Mouse (Mus musculus) Patski (cell line): ENCODE results near the gene Oscar. TPM values are rescaled to one million over a fixed set of nuclear protein-coding genes. Genes with fewer than 3 reads are reported as not detected.
A peak's percentile ranks its signal among the peaks of the same experiment; 100 is the strongest.
"Not testable (repeated sequence)": the region's sequence is repeated elsewhere in the genome, so short reads cannot be mapped to it uniquely, and the experiment has no call there.

Source experiments
- ATAC-seq: fragments of 100-300 bp; one replicate; pipeline ENCODE4 v1.8.0; 2021
- CTCF ChIA-PET: fragments of 350-600 bp; sonication (Branson Sonifier 250); formaldehyde crosslinking; loops from one replicate; lab custom pipeline; 2022; ENCODE audit warnings: inconsistent platforms; lab: Charles Lee
- POLR2A ChIA-PET: fragments of 350-600 bp; sonication (Branson Sonifier 250); formaldehyde crosslinking; loops from one replicate; lab custom pipeline; 2022; ENCODE audit warnings: antibody characterized with exemption, inconsistent platforms; lab: Charles Lee
- DNase-seq: peaks from one replicate; pipeline ENCODE4 v3.0.0-alpha.2; 2011; ENCODE audit warnings: low read depth, low spot score
- H3K27me3 ChIP-seq: fragments of 371-371 bp; one replicate; pipeline ENCODE4 v1.5.1; 2021
- CTCF ChIP-seq: fragments of 100-300 bp; IDR thresholded peaks from one replicate; pipeline ENCODE4 v1.5.1; 2021
- in situ Hi-C: fragments of 300-500 bp; cut with MboI; formaldehyde crosslinking; loops from 3 replicates; pipeline ENCODE4 v1.11.1; 2018; ENCODE audit warnings: low pct_unique_long_range_greater_than_20kb, mixed read lengths
- polyA plus RNA-seq: library from polyadenylated mRNA; unstranded; gene quantifications from one replicate; pipeline ENCODE4 v1.2.3, GENCODE M21; 2021

The Oscar gene
- polyA plus RNA-seq, 1 experiment from 2014 or later: 0.09 TPM

DNA sequence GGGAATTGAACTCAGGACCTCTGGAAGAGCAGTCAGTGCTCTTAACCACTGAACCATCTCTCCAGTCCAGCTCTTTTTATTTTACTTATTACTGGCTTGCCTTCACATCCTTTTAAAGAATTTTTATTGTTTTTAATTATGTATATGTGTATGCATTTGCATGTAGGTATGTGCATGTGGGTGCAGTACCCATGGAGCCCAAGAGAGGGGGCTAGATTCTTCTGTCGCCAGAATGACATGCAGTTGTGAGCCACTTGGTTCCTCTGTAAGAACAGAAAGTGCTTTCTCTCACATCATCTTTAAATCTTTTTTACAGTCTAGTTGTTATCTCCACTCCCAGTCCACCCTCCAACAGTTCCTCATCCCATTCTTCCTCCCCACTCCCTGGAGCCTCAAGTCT, 24.4 kb downstream of the Oscar start:
- CTCF ChIA-PET: no interaction called here
- POLR2A ChIA-PET: no interaction called here
- H3K27me3 ChIP-seq: no peaks in the 10 kb centered on the region
- TF ChIP-seq CTCF: peak; percentile 31
- in situ Hi-C loops: no loop called here
- no peak for DNase-seq
- ATAC-seq: no peak

DNA sequence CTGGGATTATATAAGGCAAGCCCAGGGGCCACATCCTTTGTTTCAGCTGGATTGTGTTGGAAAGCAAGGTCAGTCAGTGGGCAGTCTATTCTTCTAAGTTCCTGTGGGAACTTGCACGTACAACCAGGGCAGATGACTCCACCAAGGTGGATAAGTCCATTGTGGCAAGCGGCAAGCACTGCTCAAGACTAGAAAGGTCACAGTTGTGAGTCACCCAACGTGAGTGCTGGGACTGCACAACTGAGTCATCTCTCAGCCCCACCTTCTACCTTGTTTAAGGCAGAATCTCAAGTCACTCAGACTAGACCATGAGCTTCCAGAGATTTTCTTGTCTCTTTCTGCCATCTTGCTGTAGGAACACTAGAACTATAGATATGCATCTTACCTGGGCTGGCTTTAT, 25.4 kb downstream of the Oscar start:
- H3K27me3 ChIP-seq: no peaks in the 10 kb centered on the region
- in situ Hi-C loops: no loop called here
- ATAC-seq (no peak), DNase-seq (no peak)
- CTCF ChIA-PET: no interaction called here
- TF ChIP-seq CTCF: no peak
- POLR2A ChIA-PET: no interaction called here

DNA sequence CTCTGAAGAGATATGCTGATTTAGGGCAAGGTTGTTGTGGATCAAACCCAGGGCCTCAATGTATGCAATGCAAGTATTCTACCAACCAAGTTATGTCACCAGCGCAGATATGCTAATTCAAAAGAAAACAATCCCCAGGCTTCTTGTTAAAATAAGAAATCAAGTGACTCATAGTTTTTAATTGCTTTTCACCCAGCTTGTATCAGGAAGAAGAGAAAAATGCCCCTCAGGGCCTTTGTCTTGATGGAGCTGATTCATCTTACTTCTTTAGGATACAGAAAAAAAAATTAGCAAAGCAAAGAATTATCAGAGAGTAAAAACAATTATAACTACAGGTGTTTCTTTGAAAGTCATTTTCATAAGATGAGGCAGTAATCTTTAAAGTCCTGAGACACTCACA, 28.7 kb downstream of the Oscar start:
- ChIA-PET CTCF (interaction anchor here (1.5 kb wide), 2 partner anchors 10 to 14 kb away, joined by 3 read pairs; no protein-coding TSS in a partner anchor), POLR2A (no interaction called here)
- in situ Hi-C loops: no loop called here
- peak; percentile 91 for ATAC-seq
- peak; percentile 20 for DNase-seq
- no peak for TF ChIP-seq CTCF
- H3K27me3 ChIP-seq: no peaks in the 10 kb centered on the region

DNA sequence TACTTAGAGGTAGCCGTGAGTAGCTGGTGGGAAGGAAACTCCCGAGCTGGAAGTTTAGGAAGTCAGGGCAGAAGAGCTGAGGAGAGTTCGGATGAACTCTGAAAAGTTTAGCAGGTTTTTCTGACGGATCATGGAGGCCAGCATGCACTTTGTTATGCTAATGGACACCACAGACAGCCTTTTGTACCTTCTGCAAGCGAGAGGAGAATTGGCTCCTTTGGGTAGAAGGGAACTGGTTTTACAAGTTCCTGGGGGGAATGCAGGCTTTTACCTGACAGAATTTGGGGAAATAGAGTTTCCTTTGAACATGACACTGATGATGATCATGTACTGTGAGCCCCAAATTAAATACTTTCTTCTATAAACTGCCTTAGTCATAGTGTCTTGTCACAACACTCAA, 29.7 kb downstream of the Oscar start:
- H3K27me3 ChIP-seq: no peaks in the 10 kb centered on the region
- POLR2A ChIA-PET: interaction anchor here (0.6 kb wide), 3 partner anchors 9 to 937 kb away, joined by 3 to 4 read pairs (median 3); partner anchors contain the start of gene Tnni3
- DNase-seq (no peak), ATAC-seq (no peak)
- CTCF ChIA-PET: interaction anchor here (1.4 to 1.5 kb wide), 3 partner anchors 11 to 18 kb away, joined by 3 read pairs; no protein-coding TSS in a partner anchor
- TF ChIP-seq CTCF: no peak
- in situ Hi-C loops: no loop called here

DNA sequence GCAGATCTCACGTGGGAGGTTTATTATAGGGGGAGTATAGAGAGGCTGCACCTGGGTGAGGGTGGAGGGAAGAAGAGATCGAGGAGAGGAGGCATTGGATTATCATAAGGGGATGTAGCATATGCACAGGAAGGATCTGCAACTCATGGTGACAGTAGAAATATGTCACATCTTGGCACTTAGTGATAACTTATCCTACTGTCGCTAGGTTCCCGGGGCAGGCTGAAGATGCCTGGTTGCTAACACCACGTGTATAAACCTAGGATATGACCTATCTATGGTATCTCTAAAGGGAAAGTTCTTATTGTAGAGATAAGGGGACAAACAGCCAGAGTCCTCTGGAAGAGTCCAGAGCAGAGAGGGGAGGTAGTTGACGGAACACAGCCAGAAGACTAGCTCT, 30.2 kb downstream of the Oscar start:
- H3K27me3 ChIP-seq: no peaks in the 10 kb centered on the region
- DNase-seq: no peak
- POLR2A ChIA-PET: interaction anchor here (0.6 kb wide), 1 partner anchor 125 kb away, joined by 4 read pairs; no protein-coding TSS in a partner anchor
- no peak for ATAC-seq
- CTCF ChIA-PET: interaction anchor here (1.4 kb wide), 1 partner anchor 18 kb away, joined by 3 read pairs; no protein-coding TSS in a partner anchor
- TF ChIP-seq CTCF: no peak
- in situ Hi-C loops: no loop called here

DNA sequence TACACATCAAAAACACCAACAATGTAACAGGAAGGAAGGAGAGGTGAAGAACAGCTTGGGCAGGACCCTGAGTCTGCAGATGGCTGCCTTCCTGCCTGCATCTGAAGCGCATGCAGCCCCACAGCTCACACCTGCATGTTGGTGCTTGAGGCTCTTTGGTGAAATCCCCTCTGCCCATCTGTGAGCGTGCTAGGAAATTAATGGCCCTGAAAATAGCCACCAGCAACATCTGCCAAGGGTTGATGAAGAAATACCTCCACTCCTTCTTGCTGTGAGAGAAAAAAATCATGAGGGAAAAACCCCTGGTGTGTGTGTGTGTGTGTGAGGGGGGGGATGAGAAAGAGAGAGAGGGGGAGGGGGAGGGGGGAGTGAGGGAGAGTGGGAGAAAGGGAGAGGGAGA, 35.9 kb downstream of the Oscar start:
- ChIA-PET POLR2A (no interaction called here), CTCF (interaction anchor here (0.9 kb wide), 1 partner anchor 113 kb away, joined by 4 read pairs; no protein-coding TSS in a partner anchor)
- no peaks in the 10 kb centered on the region for H3K27me3 ChIP-seq
- DNase-seq: peak; percentile 7
- in situ Hi-C loops: no loop called here
- no peak for TF ChIP-seq CTCF
- ATAC-seq: peak; percentile 17

DNA sequence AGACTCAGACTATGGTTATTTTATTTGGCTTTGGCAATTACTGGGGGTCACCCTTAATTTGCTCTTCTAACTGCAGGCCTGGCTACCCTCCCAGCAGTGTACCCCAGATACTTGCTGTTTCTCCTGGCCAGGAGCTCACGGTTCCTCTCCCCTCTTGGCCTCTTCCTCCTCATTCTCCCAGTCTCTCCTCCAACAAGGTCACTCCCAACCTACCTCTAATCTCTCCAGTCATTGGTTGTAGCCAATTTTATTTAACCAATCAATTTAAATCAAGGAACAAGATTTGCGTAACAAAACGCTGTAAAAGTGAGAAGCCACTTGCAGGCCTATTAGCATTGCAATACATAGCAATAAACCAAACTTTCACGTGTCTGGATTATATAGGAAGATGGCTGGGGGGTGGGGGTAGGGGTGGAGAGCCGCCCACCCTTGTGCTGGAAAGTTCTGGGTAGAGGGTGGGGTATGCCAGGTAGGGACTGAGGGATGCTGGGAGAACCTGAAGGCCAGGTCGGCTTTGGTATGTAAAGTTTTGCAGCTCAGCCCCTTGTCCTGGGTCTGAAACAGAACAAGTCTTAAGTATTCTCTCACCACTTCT, 36.9 kb downstream of the Oscar start:
- ChIA-PET CTCF (interaction anchor here (0.9 kb wide), 1 partner anchor 112 kb away, joined by 4 read pairs; no protein-coding TSS in a partner anchor), POLR2A (no interaction called here)
- ATAC-seq (no peak), DNase-seq (no peak)
- H3K27me3 ChIP-seq: no peaks in the 10 kb centered on the region
- TF ChIP-seq CTCF: no peak
- in situ Hi-C loops: no loop called here

DNA sequence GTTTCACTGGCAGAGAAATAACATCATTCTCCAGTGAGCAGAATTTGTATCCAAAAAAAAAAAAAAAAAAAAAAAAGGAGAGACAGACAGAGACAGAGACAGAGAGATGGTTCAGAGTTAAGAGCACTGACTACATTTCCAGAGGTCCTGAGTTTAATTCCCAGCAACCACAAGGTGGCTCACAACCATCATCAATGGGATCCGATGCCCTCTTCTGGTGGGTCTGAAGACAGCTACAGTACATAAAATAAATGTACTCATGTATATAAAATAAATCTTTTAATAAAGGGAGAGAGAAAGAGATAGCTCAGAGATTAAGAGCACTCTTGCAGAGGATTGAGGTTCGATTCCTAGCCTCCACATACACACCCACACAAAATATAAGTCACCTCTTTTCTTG, 37.8 kb downstream of the Oscar start:
- POLR2A ChIA-PET: no interaction called here
- H3K27me3 ChIP-seq: no peaks in the 10 kb centered on the region
- no peak for ATAC-seq
- TF ChIP-seq CTCF: peak; percentile 42
- DNase-seq: no peak
- CTCF ChIA-PET: no interaction called here
- in situ Hi-C loops: no loop called here

DNA sequence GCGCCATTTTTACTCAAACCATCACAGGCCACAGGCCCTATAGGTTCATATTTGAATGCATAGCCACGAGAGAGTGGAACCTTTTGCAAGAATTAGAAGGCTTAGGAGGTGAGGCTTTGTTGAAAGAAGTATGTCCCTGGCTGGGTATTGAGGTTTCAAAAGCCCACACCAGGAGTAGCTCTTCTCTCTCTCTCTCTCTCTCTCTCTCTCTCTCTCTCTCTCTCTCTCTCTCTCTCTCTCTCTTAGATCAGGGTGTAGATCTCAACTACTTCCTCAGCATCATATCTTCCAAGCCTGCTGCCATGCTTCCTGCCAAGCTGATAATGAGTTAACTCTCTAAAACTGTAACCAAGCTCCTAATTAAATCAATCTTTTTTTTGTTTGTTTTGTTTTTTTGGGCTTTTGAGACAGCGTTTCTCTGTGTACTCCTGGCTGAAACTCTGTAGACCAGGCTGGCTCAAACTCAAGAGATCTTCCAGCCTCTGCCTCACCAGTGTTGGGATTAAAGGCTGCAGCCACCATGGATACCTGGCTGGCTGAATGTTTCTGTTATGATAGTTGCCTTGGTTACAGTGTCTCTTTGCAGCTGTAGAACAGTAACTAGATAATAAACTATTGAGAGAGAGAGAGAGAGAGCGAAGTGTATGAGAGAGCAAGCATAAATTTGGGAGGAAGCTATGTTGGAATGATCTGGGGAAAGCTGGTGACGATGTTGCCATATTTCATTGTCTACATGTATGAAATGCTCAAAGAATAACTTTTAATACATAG, 39.4 kb downstream of the Oscar start:
- ATAC-seq (no peak), DNase-seq (no peak)
- in situ Hi-C loops: no loop called here
- POLR2A ChIA-PET: interaction anchor here (0.5 kb wide), 1 partner anchor 126 kb away, joined by 3 read pairs; no protein-coding TSS in a partner anchor
- CTCF ChIA-PET: interaction anchor here (1.3 kb wide), 1 partner anchor 278 kb away, joined by 3 read pairs; no protein-coding TSS in a partner anchor
- no peak for TF ChIP-seq CTCF
- H3K27me3 ChIP-seq: no peaks in the 10 kb centered on the region

DNA sequence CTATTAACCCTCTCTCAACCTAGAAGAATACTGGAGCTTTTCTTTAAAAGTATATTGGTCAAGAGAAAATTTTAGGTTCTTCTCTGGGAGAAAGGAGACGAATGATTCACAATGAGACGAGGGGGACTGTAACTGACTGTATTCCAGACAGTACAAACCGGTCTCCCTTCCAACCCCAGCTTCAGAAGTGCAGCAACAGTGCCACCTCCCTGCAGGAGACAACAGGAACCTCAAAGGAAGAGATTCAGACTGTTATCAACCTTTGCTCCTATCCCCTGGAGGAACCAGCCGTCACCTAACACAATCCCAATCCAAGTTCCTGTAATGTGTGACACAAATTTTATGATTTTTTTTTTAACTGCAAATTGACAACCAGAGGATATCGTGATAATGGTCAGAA, 41.7 kb downstream of the Oscar start:
- no peak for ATAC-seq
- in situ Hi-C loops: no loop called here
- POLR2A ChIA-PET: interaction anchor here (0.6 kb wide), 1 partner anchor 101 kb away, joined by 6 read pairs; no protein-coding TSS in a partner anchor
- TF ChIP-seq CTCF: peak; percentile 41
- DNase-seq: no peak
- CTCF ChIA-PET: no interaction called here
- peaks cover 3% of the 10 kb centered on the region for H3K27me3 ChIP-seq

DNA sequence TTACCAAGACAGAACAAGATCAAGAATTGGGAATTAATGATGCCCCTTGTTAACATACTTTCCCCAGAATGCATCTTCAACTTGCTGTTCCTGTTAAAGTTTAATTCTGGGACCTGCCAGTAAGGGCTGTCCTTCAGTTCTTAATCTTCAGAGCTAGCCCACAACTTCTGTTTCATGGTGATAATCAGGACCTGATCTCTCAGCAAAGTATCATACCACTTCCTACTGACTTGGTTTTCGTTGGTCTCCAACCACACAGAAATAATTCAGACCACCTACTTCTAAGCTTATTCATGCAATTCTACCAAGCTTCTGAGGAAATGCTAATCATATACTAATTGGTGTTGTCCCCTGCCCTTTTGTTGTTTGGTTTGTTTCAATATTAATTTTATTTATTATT, 44.1 kb downstream of the Oscar start:
- H3K27me3 ChIP-seq: peaks cover 3% of the 10 kb centered on the region
- POLR2A ChIA-PET: no interaction called here
- in situ Hi-C loops: no loop called here
- no peak for TF ChIP-seq CTCF
- CTCF ChIA-PET: no interaction called here
- DNase-seq: no peak
- ATAC-seq: no peak

DNA sequence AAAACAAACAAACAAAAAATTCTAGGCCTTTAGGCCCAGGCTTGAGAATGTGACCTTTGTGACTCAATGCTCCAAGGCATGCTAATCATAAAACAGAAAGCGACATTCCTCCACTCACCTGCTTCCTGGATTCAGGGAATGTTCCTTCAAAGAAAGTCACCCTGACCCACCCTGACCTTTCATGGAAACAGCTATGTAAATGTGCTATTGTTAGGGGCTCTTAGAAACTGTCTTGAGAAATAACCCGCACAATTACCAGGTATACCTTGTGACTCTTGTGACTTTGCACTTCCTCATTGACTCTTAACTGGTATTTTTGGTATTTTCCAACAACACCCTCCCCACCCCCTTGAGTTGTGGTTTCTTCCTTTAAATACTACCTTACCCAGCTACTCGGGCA, 45.4 kb downstream of the Oscar start:
- CTCF ChIA-PET, H3K27me3 ChIP-seq, in situ Hi-C loops, ATAC-seq, POLR2A ChIA-PET, DNase-seq: not testable (repeated sequence)
